Mouse (Mus musculus) midbrain, embryonic 16.5 days (tissue): Measurements from ENCODE around the gene Krtap4-13. TPM values are rescaled to one million over a fixed set of nuclear protein-coding genes. Genes with fewer than 3 reads are reported as not detected.
A peak's percentile ranks its signal among the peaks of the same experiment; 100 is the strongest.
"Not testable (repeated sequence)": the region's sequence is repeated elsewhere in the genome, so short reads cannot be mapped to it uniquely, and the experiment has no call there.

Source experiments
- ATAC-seq: fragments of 200-750 bp; cut with Nextera tagmentation; 2 replicates; pipeline ENCODE4 v1.8.0; 2017; ENCODE audit warnings: moderate TSS enrichment
- H3K27ac ChIP-seq: fragments of 300-500 bp; sonication (generic); 2 replicates; pipeline ENCODE4 v1.5.1; 2014; ENCODE audit warnings: mild to moderate bottlenecking, low read length, mixed read lengths
- H3K27me3 ChIP-seq: fragments of 300-500 bp; sonication (generic); 2 replicates; pipeline ENCODE4 v1.6.1; 2014; ENCODE audit warnings: low read depth, low read length, mixed read lengths; ENCODE audit not compliant: control insufficient read depth, insufficient read depth
- H3K36me3 ChIP-seq: fragments of 300-500 bp; sonication (generic); 2 replicates; pipeline ENCODE4 v1.6.1; 2014; ENCODE audit warnings: mild to moderate bottlenecking, low read length, moderate library complexity, mixed read lengths; ENCODE audit not compliant: control insufficient read depth, insufficient read depth
- H3K4me1 ChIP-seq: fragments of 300-500 bp; sonication (generic); 2 replicates; pipeline ENCODE4 v1.6.1; 2014; ENCODE audit warnings: mild to moderate bottlenecking, low read length, mixed read lengths; ENCODE audit not compliant: control insufficient read depth, insufficient read depth
- H3K4me2 ChIP-seq: fragments of 300-500 bp; sonication (generic); 2 replicates; pipeline ENCODE4 v1.6.1; 2014; ENCODE audit warnings: mild to moderate bottlenecking, low read length, mixed read lengths
- H3K4me3 ChIP-seq: fragments of 300-500 bp; sonication (generic); 2 replicates; pipeline ENCODE4 v1.5.1; 2014; ENCODE audit warnings: low read depth, mild to moderate bottlenecking, low read length, moderate library complexity, mixed read lengths
- H3K9ac ChIP-seq: fragments of 300-500 bp; sonication (generic); 2 replicates; pipeline ENCODE4 v1.6.1; 2014; ENCODE audit warnings: low read depth, low read length, mixed read lengths
- H3K9me3 ChIP-seq: fragments of 300-500 bp; sonication (generic); replicated peaks from 2 replicates; pipeline ENCODE4 v1.6.1; 2014; ENCODE audit warnings: mild to moderate bottlenecking, low read length, mixed read lengths; ENCODE audit not compliant: control insufficient read depth, poor library complexity, severe bottlenecking
- WGBS: fragments of 180-500 bp; shearing (Covaris S2); extraction: QIAGEN DNeasy Blood & Tissue Kit; methylation state at CpG from one replicate; pipeline ENCODE4 v1.1.7; 2014; 5-methylcytosine and 5-hydroxymethylcytosine counted together
- polyA plus RNA-seq: library from polyadenylated mRNA; unstranded; fragments of >200 nt; fragmentation: Nextera tagmentation; extraction: Ambion mirVana; gene quantifications from 2 replicates; pipeline ENCODE4 v1.2.1, GENCODE M21; 2015

Krtap4-13 gene
- not detected in 2 replicates for polyA plus RNA-seq

DNA sequence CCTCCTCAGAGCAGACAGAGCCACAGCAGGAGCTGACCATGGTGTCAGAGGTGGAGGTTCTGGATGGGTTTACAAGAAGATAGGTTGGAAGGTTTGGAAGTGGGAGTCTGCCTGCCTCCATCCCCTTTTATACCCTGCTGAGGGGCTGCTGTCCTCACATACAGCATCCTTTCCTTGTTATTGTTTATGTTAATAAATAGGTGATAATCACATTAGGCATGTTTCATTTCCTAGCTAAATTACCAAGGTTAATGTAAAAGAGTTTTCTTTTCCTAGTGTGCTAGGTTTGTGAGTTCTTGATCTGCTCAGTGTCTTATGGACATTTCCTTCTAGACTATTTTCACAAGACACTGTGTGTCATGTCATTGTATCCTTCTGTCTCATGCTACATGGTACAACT is at the start of gene Krtap4-13:
TSS of gene Krtap4-13 (minus strand) at position 101 of the 400 bp plus-strand sequence.
- H3K9me3 ChIP-seq, H3K36me3 ChIP-seq, H3K27ac ChIP-seq, ATAC-seq, H3K9ac ChIP-seq, H3K27me3 ChIP-seq, H3K4me1 ChIP-seq, H3K4me2 ChIP-seq, H3K4me3 ChIP-seq: not testable (repeated sequence)

DNA sequence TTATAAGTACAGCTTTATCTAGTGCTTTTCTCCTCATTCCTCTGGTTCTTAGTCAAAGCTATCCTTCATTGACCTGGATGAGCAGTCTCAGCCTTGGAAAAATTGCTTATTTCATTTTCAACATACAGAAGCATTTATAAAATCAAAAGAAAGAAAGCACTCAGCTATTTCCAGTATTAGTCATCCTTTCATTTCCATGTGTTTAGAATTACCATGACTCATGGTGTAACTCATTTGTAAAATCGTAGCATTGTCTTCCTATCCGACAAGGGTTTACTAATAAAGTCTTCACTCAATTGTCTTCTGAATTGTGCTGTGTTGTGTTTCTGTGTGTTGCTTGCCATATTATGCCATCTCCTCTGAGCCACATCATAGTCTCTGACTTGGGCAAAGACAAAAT is 49.1 kb upstream of the Krtap4-13 start:
- Histone ChIP-seq H3K4me3 (no peak overlapping the region), H3K4me2 (no peak overlapping the region), H3K27ac (no peak overlapping the region), H3K9me3 (no peaks in the 10 kb centered on the region), H3K4me1 (peaks cover 3% of the 10 kb centered on the region; the same call in 1 of the 2 replicates), H3K9ac (no peak overlapping the region), H3K27me3 (no peaks in the 10 kb centered on the region), H3K36me3 (no peaks in the 10 kb centered on the region)
- no peak for ATAC-seq
- 71% methylated on average over 2 of the region's 2 CpGs for WGBS

- Histone ChIP-seq H3K9ac (no peak within 1 kb of the TSS), H3K9me3 (no peaks in the 10 kb centered on the region), H3K4me2 (no peak within 1 kb of the TSS), H3K36me3 (no peaks in the 10 kb centered on the region), H3K4me1 (peaks cover 3% of the 10 kb centered on the region; the same call in 1 of the 2 replicates), H3K4me3 (no peak within 1 kb of the TSS), H3K27ac (no peak within 1 kb of the TSS), H3K27me3 (no peaks in the 10 kb centered on the region)
- WGBS = 91% methylated on average over 2 of the region's 2 CpGs
- no peak for ATAC-seq
Measured at GRCm38 (mm10) chr11:99857617-99858016, 47.9 kb upstream of the Krtap4-13 start, which contains the start of gene Gm11568. Gene Gm11568 (plus strand): TSS chr11:99857917.

- Histone ChIP-seq H3K4me1 (peaks cover 3% of the 10 kb centered on the region; the same call in 1 of the 2 replicates), H3K4me2 (no peak overlapping the region), H3K36me3 (no peaks in the 10 kb centered on the region), H3K9ac (no peak overlapping the region), H3K9me3 (no peaks in the 10 kb centered on the region), H3K27ac (no peak overlapping the region), H3K27me3 (no peaks in the 10 kb centered on the region), H3K4me3 (no peak overlapping the region)
- WGBS = 62% methylated on average over 3 of the region's 3 CpGs
- 0 out of 2 replicates have a peak, but pooled peaks have one; percentile 42 for ATAC-seq
Measured at GRCm38 (mm10) chr11:99854121-99854520, 44.4 kb upstream of the Krtap4-13 start.

- H3K36me3 ChIP-seq = no peaks in the 10 kb centered on the region
- H3K27me3 ChIP-seq = no peaks in the 10 kb centered on the region
- no peak within 1 kb of the TSS for H3K9ac ChIP-seq
- H3K9me3 ChIP-seq = no peaks in the 10 kb centered on the region
- peaks cover 3% of the 10 kb centered on the region; the same call in 1 of the 2 replicates for H3K4me1 ChIP-seq
- no peak within 1 kb of the TSS for H3K27ac ChIP-seq
- no peak within 1 kb of the TSS for H3K4me3 ChIP-seq
- ATAC-seq = no peak
- no peak within 1 kb of the TSS for H3K4me2 ChIP-seq
Measured at GRCm38 (mm10) chr11:99851508-99851907, 41.8 kb upstream of the Krtap4-13 start, which contains the start of gene Krtap4-16. Gene Krtap4-16 (minus strand): TSS chr11:99851608.

GRCm38 (mm10) chr11:99846746-99847145 is 37.1 kb upstream of the Krtap4-13 start:
- no peaks in the 10 kb centered on the region for H3K27me3 ChIP-seq
- no peak overlapping the region for H3K4me2 ChIP-seq
- no peaks in the 10 kb centered on the region for H3K36me3 ChIP-seq
- no peaks in the 10 kb centered on the region for H3K9me3 ChIP-seq
- no peaks in the 10 kb centered on the region for H3K4me1 ChIP-seq
- 89% methylated on average over 2 of the region's 2 CpGs for WGBS
- ATAC-seq = no peak
- H3K4me3 ChIP-seq = no peak overlapping the region
- no peak overlapping the region for H3K9ac ChIP-seq
- no peak overlapping the region for H3K27ac ChIP-seq

DNA sequence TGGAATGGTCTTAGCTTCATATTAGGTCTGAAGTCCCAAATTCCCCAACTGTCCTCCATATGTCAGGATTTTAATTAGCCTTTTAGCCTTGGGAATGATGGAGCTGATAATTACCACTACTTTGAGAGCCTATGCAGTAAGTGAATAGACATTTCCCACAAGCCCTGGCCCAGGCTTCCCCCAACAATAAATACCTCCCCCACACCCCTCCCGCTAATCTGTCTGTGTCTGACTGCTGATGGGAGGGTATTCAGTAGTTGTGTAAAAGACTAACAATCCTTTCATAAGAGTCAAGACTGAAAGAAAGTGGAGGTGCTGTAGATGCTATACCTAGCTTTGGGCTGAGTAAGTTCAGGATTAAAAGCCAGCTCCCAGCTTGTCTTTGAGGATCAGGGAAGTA is 32.5 kb upstream of the Krtap4-13 start:
- WGBS = 75% methylated on average over 1 of the region's 1 CpGs
- Histone ChIP-seq H3K36me3 (no peaks in the 10 kb centered on the region), H3K4me3 (no peak overlapping the region), H3K27ac (no peak overlapping the region), H3K9ac (no peak overlapping the region), H3K4me1 (no peaks in the 10 kb centered on the region), H3K9me3 (no peaks in the 10 kb centered on the region), H3K27me3 (no peaks in the 10 kb centered on the region), H3K4me2 (no peak overlapping the region)
- ATAC-seq = no peak

DNA sequence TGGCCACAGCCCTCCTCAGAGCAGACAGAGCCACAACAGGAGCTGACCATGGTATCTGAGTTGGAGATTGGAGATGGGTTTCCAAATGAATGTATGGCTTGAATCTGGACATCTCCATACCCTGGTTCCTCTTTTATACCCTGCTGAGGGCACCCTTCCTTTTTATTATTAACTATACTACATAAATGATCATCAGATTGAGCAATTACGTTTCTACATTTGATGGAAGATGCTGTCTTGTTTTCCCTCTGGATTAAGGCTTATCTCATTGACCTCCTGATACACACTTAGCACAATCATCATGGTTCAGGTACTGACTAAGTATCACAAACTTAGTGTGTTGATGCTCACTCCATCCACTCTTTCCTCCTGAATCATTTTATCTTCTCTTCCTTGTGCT is 28.3 kb upstream of the Krtap4-13 start, which contains the start of gene 2300003K06Rik:
TSS of gene 2300003K06Rik (minus strand) at position 101 of the 400 bp plus-strand sequence.
- 79% methylated on average over 1 of the region's 1 CpGs for WGBS
- Histone ChIP-seq H3K27ac (no peak within 1 kb of the TSS), H3K4me3 (no peak within 1 kb of the TSS), H3K27me3 (no peaks in the 10 kb centered on the region), H3K4me1 (no peaks in the 10 kb centered on the region), H3K36me3 (no peaks in the 10 kb centered on the region), H3K4me2 (no peak within 1 kb of the TSS), H3K9ac (no peak within 1 kb of the TSS), H3K9me3 (no peaks in the 10 kb centered on the region)
- no peak for ATAC-seq

GRCm38 (mm10) chr11:99815566-99815965 is 5.9 kb upstream of the Krtap4-13 start, which contains the start of gene Gm11564:
Gene Gm11564 (minus strand): TSS chr11:99815666.
- not testable (repeated sequence) for H3K4me1 ChIP-seq, H3K9ac ChIP-seq, H3K9me3 ChIP-seq, H3K27ac ChIP-seq, H3K4me2 ChIP-seq, H3K36me3 ChIP-seq, ATAC-seq, H3K27me3 ChIP-seq, H3K4me3 ChIP-seq
- 93% methylated on average over 2 of the region's 2 CpGs for WGBS
